Mouse (Mus musculus) urinary bladder, adult 2 months (tissue): ENCODE results near the gene Gm10337. TPM values are rescaled to one million over a fixed set of nuclear protein-coding genes. Genes with fewer than 3 reads are reported as not detected.

Experiments used
- DNase-seq: peaks from one replicate; pipeline ENCODE4 v3.0.0; 2022; ENCODE audit warnings: low spot score
- polyA plus RNA-seq: library from polyadenylated mRNA; depleted of rRNA; stranded (reverse); fragments of >200 nt; gene quantifications from 2 replicates; pipeline ENCODE4 v1.2.3, GENCODE M21; 2012; rRNA removed

The Gm10337 gene
- polyA plus RNA-seq, 1 experiment, result not detected

- no peak for DNase-seq
Measured at GRCm38 (mm10) chr15:102552599-102552998, 49.1 kb downstream of the Gm10337 start.

Other genes with a start within 250 kb of the Gm10337 start
- gene Rarg, start 246.2 kb upstream of the Gm10337 start, polyA plus RNA-seq, result 72.2 and 76.7 TPM in 2 replicates
- 0.56 and 0.59 TPM in 2 replicates for gene Gm9918, start 233.2 kb upstream of the Gm10337 start, polyA plus RNA-seq
- 62.6 and 64.4 TPM in 2 replicates for gene Mfsd5, start 224.3 kb upstream of the Gm10337 start, polyA plus RNA-seq
- 1.7 and 1.9 TPM in 2 replicates for gene Espl1, start 207.5 kb upstream of the Gm10337 start, polyA plus RNA-seq
- 396 and 519 TPM in 2 replicates for gene Pfdn5, start 177.6 kb upstream of the Gm10337 start, polyA plus RNA-seq
- gene Myg1, start 172.0 kb upstream of the Gm10337 start, polyA plus RNA-seq, result 54.1 and 59.1 TPM in 2 replicates
- gene Aaas, start 153.0 kb upstream of the Gm10337 start, polyA plus RNA-seq, result 19.1 and 21.4 TPM in 2 replicates
- 0.15 and 0.21 TPM in 2 replicates for gene Sp7, start 136.5 kb upstream of the Gm10337 start, polyA plus RNA-seq
- gene Sp1, start 97.6 kb upstream of the Gm10337 start, polyA plus RNA-seq, result 19.1 and 24.2 TPM in 2 replicates
- gene Amhr2, start 58.4 kb upstream of the Gm10337 start, polyA plus RNA-seq, result 0.53 and 0.62 TPM in 2 replicates
- gene Prr13, start 44.7 kb upstream of the Gm10337 start, polyA plus RNA-seq, result 145 and 166 TPM in 2 replicates
- 328 and 432 TPM in 2 replicates for gene Pcbp2, start 33.2 kb upstream of the Gm10337 start, polyA plus RNA-seq
- 13.1 and 13.7 TPM in 2 replicates for gene Map3k12, start 13.3 kb downstream of the Gm10337 start, polyA plus RNA-seq
- gene Tarbp2, start 14.5 kb downstream of the Gm10337 start, polyA plus RNA-seq, result 55.0 and 72.5 TPM in 2 replicates
- 8.1 and 8.2 TPM in 2 replicates for gene Npff, start 21.2 kb downstream of the Gm10337 start, polyA plus RNA-seq
- gene Gm28047, start 121.3 kb downstream of the Gm10337 start, polyA plus RNA-seq, result 0.10 and 0.17 TPM in 2 replicates
- 71.2 and 80.6 TPM in 2 replicates for gene Atf7, start 121.7 kb downstream of the Gm10337 start, polyA plus RNA-seq
- 363 and 422 TPM in 2 replicates for gene Atp5g2, start 168.6 kb downstream of the Gm10337 start, polyA plus RNA-seq
- 52.1 and 79.6 TPM in 2 replicates for gene Calcoco1, start 218.5 kb downstream of the Gm10337 start, polyA plus RNA-seq